Mouse (Mus musculus) adrenal gland, adult 8-10 months (tissue): ENCODE results near the gene E130114P18Rik. TPM values are rescaled to one million over a fixed set of nuclear protein-coding genes. Genes with fewer than 3 reads are reported as not detected.

Experiments used
- DNase-seq: peaks from one replicate; pipeline ENCODE4 v3.0.0; 2022
- total RNA-seq, 4 experiments: library from RNA; stranded (reverse); gene quantifications; 2 replicates each; pipeline ENCODE4 v1.2.4; 2022

Gene E130114P18Rik
- total RNA-seq, 4 experiments from 2014 or later = 0.28 to 0.73 (median 0.59) TPM; not detected in 1

DNA sequence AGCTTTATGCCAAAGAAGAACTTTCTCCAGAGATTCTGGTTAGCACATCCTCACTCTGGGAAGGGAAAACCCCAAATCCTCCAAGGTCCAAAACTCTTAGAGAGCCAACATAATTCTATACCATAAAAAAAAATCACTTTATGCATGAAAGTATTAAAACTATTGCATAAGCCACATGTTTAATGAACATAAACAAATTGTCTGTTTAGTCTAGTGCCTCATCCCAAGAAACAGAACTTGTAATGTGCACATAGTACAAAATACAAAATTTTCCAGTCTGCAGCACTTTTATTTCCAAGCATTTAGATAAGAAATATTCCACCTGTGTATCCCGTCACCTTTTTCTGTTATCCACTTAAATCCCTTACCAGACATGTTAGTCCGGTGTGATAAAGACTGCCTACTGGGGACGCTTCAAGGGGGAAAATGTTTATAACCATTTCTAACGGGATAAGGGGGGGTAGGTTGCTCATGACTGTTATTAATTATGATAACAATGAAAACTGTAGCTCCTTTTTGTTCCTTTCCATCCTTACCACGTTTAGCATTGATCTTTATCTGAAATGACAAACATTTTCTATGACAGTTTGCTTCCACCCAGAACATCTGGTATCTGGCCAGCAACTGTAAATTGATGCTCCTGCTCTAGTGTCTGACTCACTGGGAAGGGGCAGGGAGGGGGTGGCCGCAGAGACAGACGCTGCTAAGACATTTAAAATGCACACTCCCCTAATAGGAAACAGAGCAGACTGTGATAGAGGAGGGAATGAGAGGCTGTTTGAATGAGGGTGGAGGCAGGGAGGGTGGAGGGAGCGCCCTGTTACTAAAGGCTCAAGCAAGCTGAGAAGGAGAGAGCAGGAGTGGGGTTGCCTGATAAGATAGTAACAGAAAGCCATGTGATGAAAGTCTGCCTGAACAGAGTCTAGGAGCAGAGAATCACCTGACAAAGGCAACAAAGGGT lies 176.7 kb downstream of the E130114P18Rik start:
- peak; percentile 7 for DNase-seq

GRCm38 (mm10) chr4:97597443-97597842 lies 180.4 kb downstream of the E130114P18Rik start:
- DNase-seq = no peak

- no peak for DNase-seq
These were observed 181.5 kb downstream of the E130114P18Rik start for GRCm38 (mm10) chr4:97596348-97596747.

- no peak for DNase-seq
These were observed 184.0 kb downstream of the E130114P18Rik start for GRCm38 (mm10) chr4:97593869-97594268.

GRCm38 (mm10) chr4:97589790-97590189 lies 188.1 kb downstream of the E130114P18Rik start:
- no peak for DNase-seq

DNA sequence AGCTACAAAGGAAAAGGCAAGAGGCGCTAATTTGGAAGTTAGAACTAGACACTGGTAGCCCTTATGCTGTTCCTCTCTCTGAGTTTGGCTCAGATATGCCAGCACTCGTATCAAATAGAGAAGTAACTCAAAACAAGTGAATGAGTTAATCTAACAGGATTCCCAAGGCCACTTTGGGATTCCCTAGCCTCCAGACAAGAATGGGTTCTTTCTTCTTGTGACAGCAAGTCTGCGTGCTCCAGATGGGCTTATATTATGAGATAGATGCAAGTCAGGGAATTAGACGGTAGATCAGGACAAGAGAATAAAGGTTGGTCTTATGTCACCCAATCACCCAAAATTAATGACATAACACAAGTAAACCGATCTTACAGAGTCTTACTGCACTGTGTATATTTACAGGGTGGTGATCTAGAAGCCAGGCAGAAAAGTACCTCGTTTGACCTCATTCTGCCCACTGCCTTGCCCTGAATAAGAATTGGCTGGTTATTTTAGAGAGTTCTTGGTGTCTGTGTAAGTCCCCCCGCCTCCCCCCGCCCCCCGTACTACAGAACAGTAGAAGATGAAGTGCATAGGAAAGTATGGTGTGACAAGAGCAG lies 190.4 kb downstream of the E130114P18Rik start:
- DNase-seq = no peak

DNA sequence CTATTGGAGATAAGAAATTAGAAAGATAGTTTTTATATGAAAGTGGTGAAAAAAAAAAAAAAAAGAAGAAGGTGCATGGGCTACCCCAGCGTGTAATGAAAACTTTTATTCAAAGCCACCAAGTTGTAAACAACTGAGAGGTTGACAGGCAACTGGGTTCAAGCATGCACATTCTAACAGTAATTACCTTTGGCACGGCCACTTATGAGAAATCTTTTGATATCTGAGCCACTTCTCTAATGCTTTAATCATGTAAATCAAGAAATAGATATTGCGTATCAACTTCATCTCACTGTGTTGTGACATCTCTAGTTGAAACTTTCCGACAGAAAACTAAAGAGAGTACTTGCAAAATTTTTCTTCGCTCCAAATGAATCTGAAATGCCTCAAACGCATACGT lies 192.7 kb downstream of the E130114P18Rik start:
- no peak for DNase-seq

DNA sequence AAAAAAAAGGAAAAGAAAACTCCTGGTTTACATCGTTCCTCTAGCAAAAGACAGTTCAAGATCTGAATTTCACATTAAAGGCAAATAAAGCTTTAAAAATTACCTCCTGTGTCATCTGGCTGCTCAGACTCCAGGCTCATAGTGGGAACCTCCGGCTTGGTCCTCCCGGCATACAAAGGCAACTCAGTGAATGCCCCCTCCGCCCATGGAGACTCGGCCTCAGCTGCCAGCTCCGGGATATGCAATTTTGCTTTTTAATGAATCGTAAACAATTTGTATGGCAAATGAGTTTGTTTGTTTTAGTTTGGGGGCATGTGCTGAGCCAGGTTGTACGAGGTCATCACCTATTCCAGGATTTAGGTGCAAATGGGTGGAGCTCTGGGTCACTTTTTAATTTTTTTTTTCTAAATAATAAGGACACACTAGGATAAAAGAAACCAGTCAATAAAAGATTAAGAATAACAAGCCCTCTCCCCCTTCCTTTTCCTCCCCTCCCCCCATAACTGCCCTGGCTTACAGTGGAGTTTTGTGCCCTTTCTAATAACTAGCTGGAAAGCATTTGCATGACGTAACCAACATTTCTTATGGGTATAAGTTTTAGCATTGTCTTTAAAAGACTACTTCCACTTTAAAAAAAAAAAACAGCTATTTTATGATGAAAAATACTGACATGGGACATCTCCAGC lies 193.3 kb downstream of the E130114P18Rik start:
- DNase-seq = no peak

DNA sequence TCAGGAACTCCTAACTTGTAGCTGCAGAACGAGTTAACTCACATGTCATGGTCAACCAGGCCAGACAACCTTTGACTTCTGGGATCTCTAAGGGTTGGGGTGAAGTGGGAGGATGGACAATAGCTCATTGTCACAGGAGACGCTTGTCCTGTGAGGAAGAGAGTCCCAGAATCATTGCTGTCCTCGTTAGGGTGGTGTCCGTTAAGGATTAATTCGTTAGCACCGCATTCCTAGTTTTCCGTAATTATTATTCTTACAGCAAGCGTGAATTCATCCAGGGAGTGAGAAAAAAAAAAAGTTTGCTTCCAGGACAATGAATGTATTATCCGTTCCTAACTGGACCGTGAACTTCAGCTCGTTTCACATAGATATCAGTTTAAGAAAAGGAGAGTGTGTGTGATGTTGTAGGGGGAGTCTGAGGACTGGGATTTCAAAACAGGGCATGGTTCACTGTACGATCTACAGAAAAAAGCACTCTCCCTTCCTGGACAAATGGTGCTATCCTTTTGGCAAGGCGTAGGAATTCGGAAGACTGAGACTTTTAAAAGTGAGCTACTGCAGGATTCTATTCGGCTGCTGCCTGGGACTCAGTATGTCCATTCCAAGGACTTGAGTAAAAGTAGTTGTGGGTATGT lies 195.0 kb downstream of the E130114P18Rik start:
- DNase-seq = no peak

GRCm38 (mm10) chr4:97582064-97582415 lies 195.8 kb downstream of the E130114P18Rik start:
- DNase-seq = no peak

DNA sequence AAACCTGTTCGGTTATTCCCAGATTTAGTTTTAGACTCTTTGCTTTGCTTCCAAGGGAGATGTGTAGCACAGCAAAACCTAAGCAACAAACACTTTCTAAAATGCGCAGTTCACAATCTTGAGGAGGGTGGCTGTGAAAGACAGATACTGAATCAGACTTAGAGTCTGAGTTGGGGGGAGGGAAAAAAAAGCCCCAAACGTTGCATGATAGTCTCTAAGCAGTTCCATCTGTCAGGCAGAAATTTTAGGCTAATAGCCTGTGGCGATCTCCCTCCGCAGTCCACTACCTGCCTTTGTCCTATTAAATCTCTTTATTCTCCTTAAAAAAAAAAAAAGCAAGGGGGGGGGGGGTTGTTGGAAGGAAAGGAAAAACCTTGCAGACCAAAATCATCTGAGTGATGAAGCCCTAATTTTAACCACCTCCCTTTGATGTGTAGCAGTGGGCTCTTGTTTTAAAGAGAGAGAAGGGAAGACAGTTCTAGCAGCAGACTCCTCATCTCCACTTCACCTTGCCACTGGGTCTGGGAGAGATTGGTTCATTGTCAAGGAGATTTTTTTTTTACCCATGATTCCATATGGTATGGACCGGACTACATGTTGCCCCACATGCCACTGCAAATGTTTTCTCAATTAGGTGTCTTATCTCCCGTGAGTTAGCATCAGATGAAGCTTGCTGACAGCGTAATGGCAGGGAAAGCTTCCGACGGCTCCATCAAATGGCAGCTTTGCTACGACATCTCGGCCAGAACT lies 196.4 kb downstream of the E130114P18Rik start:
- no peak for DNase-seq

DNA sequence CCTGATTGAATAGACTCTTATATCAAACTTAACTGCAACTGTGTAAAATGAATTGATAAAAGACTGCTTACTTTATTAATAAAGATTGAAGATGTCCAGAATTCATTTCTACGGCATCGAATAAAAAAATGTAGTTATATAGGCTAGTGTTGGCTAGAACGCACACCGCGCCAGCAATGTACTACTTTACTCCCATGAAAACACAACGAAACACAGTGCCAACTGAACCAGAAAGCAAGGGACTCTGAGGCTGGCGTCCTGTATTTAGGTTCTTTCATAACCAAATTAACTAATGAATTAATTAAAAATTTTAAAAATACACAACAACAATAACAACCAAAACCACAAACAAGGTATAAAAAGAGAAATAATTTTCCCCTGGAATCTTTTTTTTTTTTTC lies 197.0 kb downstream of the E130114P18Rik start:
- DNase-seq = no peak

- no peak for DNase-seq
These were observed 199.2 kb downstream of the E130114P18Rik start for GRCm38 (mm10) chr4:97578571-97579165.

- DNase-seq = no peak
These were observed 200.4 kb downstream of the E130114P18Rik start for GRCm38 (mm10) chr4:97577431-97577830.

- DNase-seq = no peak
These were observed 202.4 kb downstream of the E130114P18Rik start for GRCm38 (mm10) chr4:97575447-97575846.

- no peak for DNase-seq
These were observed 208.6 kb downstream of the E130114P18Rik start for GRCm38 (mm10) chr4:97569320-97569719.

DNA sequence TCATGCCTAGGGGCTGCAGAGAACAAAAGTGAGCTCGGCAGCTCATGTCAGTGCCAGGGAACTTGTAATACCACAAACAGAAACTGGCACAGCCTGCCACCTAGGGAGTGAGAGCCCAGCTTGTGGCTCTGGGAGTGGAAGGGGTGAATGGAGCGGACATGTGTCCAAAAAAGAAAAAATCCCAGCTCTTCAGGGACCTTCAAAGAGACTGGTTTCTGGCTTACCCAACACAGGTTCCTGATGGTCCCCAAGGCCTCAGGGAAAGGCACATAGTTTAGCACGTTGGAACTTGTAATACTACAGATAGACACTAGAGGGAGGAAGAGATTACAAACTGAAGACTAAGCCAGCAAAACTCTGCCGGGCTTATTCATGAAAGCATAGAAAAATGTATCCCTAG lies 213.2 kb downstream of the E130114P18Rik start:
- DNase-seq = peak; percentile 5

GRCm38 (mm10) chr4:97564199-97564598 lies 213.7 kb downstream of the E130114P18Rik start:
- no peak for DNase-seq

DNA sequence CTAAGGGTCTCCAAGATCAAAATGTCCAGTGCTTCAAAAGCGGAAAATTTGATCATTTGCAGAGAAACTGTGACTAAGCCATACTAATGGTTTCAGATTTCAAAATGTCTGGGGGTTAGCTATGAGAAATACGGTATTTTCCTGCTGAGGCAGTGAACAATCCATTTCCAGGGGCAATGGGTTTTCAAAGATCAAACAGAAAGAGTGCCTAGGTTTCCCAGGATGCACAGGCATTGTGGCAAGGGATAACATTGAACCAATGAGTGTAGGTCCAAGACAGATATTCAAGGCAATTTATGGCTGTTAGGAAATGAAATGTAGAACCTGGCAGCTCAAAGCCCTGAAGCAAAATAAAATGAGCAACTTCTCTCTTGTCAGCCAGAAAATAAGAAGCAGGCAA lies 220.3 kb downstream of the E130114P18Rik start:
- no peak for DNase-seq

GRCm38 (mm10) chr4:97544016-97544415 lies 233.9 kb downstream of the E130114P18Rik start:
- DNase-seq = no peak

DNA sequence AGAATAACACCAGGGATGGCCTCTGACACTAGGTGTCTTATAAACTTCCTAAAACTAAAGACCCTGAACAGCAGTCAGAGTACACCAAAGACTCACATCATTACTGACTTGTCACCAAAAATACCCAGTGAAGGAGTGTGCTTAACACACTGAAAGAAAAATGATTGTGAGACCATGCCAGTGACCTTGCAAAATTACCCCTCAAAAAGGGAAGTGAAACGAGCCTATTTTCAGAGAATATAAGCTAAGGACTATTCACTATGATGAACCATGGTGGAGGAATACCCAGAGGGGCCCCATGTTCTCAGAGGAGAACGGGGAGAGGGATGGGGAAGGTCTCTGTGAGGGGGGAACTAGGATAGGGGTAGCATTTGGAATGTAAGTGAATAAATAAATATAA lies 245.8 kb downstream of the E130114P18Rik start:
- no peak for DNase-seq

GRCm38 (mm10) chr4:97528517-97528916 lies 249.4 kb downstream of the E130114P18Rik start:
- DNase-seq = no peak
